Mouse (Mus musculus): Measurements from ENCODE around the gene Spocd1. TPM values are rescaled to one million over a fixed set of nuclear protein-coding genes. Genes with fewer than 3 reads are reported as not detected.

Gene Spocd1
- total and polyA plus RNA-seq, 3 experiments: 0.04 to 0.07 TPM; not detected in 1

GRCm38 (mm10) chr4:129954527-129954926, 25.5 kb downstream of the Spocd1 start:
- peak; percentile 51 for DNase-seq (ENCODE audit: extremely low read depth)
- H3K27me3 ChIP-seq (replicated peaks): peaks cover 64% of the 10 kb centered on the region
- peaks cover 16 to 31% of the 10 kb centered on the region in 2 experiments for H3K4me1 ChIP-seq (ENCODE audit: control insufficient read depth in 1 of 2, insufficient read depth in 2 of 2)
- H3K4me2 ChIP-seq (ENCODE audit: insufficient read depth, low read depth, poor library complexity, severe bottlenecking): peak overlapping the region; percentile 23; the same call in 1 of the 2 replicates
- dilution Hi-C loops (cut with MboI; ENCODE audit: extremely low pct_ligation_motif_present, extremely low pct_unique_long_range_greater_than_20kb, low sequenced_read_pairs) (no loop called here), in situ Hi-C loops (cut with MboI; ENCODE audit: low pct_ligation_motif_present, low pct_unique_long_range_greater_than_20kb, low sequenced_read_pairs) (no loop called here)
- no peak overlapping the region for H3K27ac ChIP-seq (ENCODE audit: insufficient read depth, low read depth)
- H3K36me3 ChIP-seq (replicated peaks in 1 of 2; ENCODE audit: control insufficient read depth in 1 of 2, insufficient read depth in 1 of 2, low read length in 1 of 2): no peaks in the 10 kb centered on the region
- no peaks in the 10 kb centered on the region for H3K9me3 ChIP-seq (replicated peaks; ENCODE audit: low read length)
- H3K79me2 ChIP-seq (replicated peaks; ENCODE audit: control insufficient read depth, extremely low read depth, insufficient read depth, poor library complexity, severe bottlenecking): no peaks in the 10 kb centered on the region
- no peak overlapping the region for H3K9ac ChIP-seq (ENCODE audit: insufficient read depth, low read depth)
- peak; percentile 65 for TF ChIP-seq EP300 (IDR thresholded peaks at IDR 0.05; ENCODE audit: low read length)
- TF ChIP-seq RCOR1 (conservative IDR thresholded peaks at IDR 0.05; ENCODE audit: low read depth, low read length): no peak
- peak; percentile 52; the same call in 1 of the 2 replicates for TF ChIP-seq TCF12 (IDR thresholded peaks at IDR 0.05; ENCODE audit: low read depth, low read length)
- no peak for TF ChIP-seq MAFK (IDR thresholded peaks at IDR 0.05; ENCODE audit: insufficient replicate concordance, low read length)
- peak; percentile 23; the same call in 1 of the 2 replicates for TF ChIP-seq ETS1 (conservative IDR thresholded peaks at IDR 0.05; ENCODE audit: low read depth, low read length)
- peak; percentile 67; the same call in 1 of the 2 replicates for TF ChIP-seq IRF4 (IDR thresholded peaks at IDR 0.05; ENCODE audit: low read depth, low read length)
- no peak for TF ChIP-seq RAD21 (IDR thresholded peaks at IDR 0.05; ENCODE audit: low read depth, low read length)
- 0 out of 2 replicates have a peak, but pooled peaks have one; percentile 22 for TF ChIP-seq CHD2 (IDR thresholded peaks at IDR 0.05; ENCODE audit: low read length)
- TF ChIP-seq MEF2A (IDR thresholded peaks at IDR 0.05; ENCODE audit: borderline replicate concordance, low read depth, low read length): peak; percentile 60; the same call in 1 of the 2 replicates
- TF ChIP-seq KAT2A (IDR thresholded peaks at IDR 0.05; ENCODE audit: insufficient replicate concordance, low read length): 0 out of 2 replicates have a peak, but pooled peaks have one; percentile 58
- no peak for TF ChIP-seq JUND (conservative IDR thresholded peaks at IDR 0.05; ENCODE audit: low read depth, low read length)
- no peak overlapping the region for H3K4me3 ChIP-seq (replicated peaks in 1 of 3; ENCODE audit: low read depth in 2 of 3, low read length in 2 of 3, poor library complexity in 1 of 3)

GRCm38 (mm10) chr4:129960180-129960944, 31.3 kb downstream of the Spocd1 start:
- Histone ChIP-seq H3K27me3 (replicated peaks) (peaks cover 68% of the 10 kb centered on the region), H3K9me3 (replicated peaks; ENCODE audit: low read length) (no peaks in the 10 kb centered on the region), H3K79me2 (replicated peaks; ENCODE audit: control insufficient read depth, extremely low read depth, insufficient read depth, poor library complexity, severe bottlenecking) (no peaks in the 10 kb centered on the region), H3K36me3 (replicated peaks in 1 of 2; ENCODE audit: control insufficient read depth in 1 of 2, insufficient read depth in 1 of 2, low read length in 1 of 2) (no peaks in the 10 kb centered on the region), H3K4me3 (replicated peaks in 1 of 3; ENCODE audit: low read depth in 2 of 3, low read length in 2 of 3, poor library complexity in 1 of 3) (peak overlapping the region in 2 of 3 experiments; percentile 52 to 53), H3K27ac (ENCODE audit: insufficient read depth, low read depth) (no peak overlapping the region), H3K9ac (ENCODE audit: insufficient read depth, low read depth) (no peak overlapping the region), H3K4me1 (ENCODE audit: control insufficient read depth in 1 of 2, insufficient read depth in 2 of 2) (peaks cover 11 to 34% of the 10 kb centered on the region in 2 experiments), H3K4me2 (ENCODE audit: insufficient read depth, low read depth, poor library complexity, severe bottlenecking) (peak overlapping the region; percentile 85)
- in situ Hi-C loops (cut with MboI; ENCODE audit: low pct_ligation_motif_present, low pct_unique_long_range_greater_than_20kb, low sequenced_read_pairs) (loop anchor here (5.0 kb wide), 1 partner anchor 132 kb away; no protein-coding TSS in a partner anchor), dilution Hi-C loops (cut with MboI; ENCODE audit: extremely low pct_ligation_motif_present, extremely low pct_unique_long_range_greater_than_20kb, low sequenced_read_pairs) (no loop called here)
- peak; percentile 52 for DNase-seq (ENCODE audit: extremely low read depth)
- peak; percentile 85 for TF ChIP-seq NRF1 (IDR thresholded peaks at IDR 0.05; ENCODE audit: low read depth, low read length)
- TF ChIP-seq HCFC1 (IDR thresholded peaks at IDR 0.05; ENCODE audit: low read depth, low read length): no peak

Data from CH12.LX (cell line).